Mouse (Mus musculus): ENCODE results near the gene A930033H14Rik. TPM values are rescaled to one million over a fixed set of nuclear protein-coding genes. Genes with fewer than 3 reads are reported as not detected.
A peak's percentile ranks its signal among the peaks of the same experiment; 100 is the strongest.

The A930033H14Rik gene
- polyA plus RNA-seq, 1 experiment: 1.0 TPM

- TF ChIP-seq POLR2A (IDR thresholded peaks at IDR 0.05; ENCODE audit: borderline replicate concordance, extremely low read depth, low read depth, low read length) (no peak), CTCF (IDR thresholded peaks at IDR 0.05; ENCODE audit: insufficient read depth, low read length) (no peak)
- no peak overlapping the region for H3K4me3 ChIP-seq (replicated peaks; ENCODE audit: extremely low read depth, low read depth, low read length)
- peaks cover 3% of the 10 kb centered on the region; the same call in 1 of the 2 replicates for H3K4me1 ChIP-seq (ENCODE audit: control insufficient read depth, insufficient read depth, low read length)
- WGBS: 72% methylated on average over 2 of the region's 2 CpGs
- peak; percentile 21 for DNase-seq
Observed at GRCm38 (mm10) chr10:69219289-69219626, 6.4 kb upstream of the A930033H14Rik start.

- peak; percentile 53 for DNase-seq
- TF ChIP-seq CTCF (IDR thresholded peaks at IDR 0.05; ENCODE audit: insufficient read depth, low read length): no peak
- no peak for TF ChIP-seq POLR2A (IDR thresholded peaks at IDR 0.05; ENCODE audit: borderline replicate concordance, extremely low read depth, low read depth, low read length)
Observed at GRCm38 (mm10) chr10:69218458-69219288, 5.8 kb upstream of the A930033H14Rik start.

GRCm38 (mm10) chr10:69217127-69217690 is 4.3 kb upstream of the A930033H14Rik start:
- Histone ChIP-seq H3K4me1 (ENCODE audit: control insufficient read depth, insufficient read depth, low read length) (peaks cover 8% of the 10 kb centered on the region), H3K4me3 (replicated peaks; ENCODE audit: extremely low read depth, low read depth, low read length) (no peak overlapping the region)
- 97% methylated on average over 4 of the region's 4 CpGs for WGBS
- DNase-seq: no peak
- TF ChIP-seq CTCF (IDR thresholded peaks at IDR 0.05; ENCODE audit: insufficient read depth, low read length): no peak
- TF ChIP-seq POLR2A (IDR thresholded peaks at IDR 0.05; ENCODE audit: borderline replicate concordance, extremely low read depth, low read depth, low read length): no peak

More at GRCm38 (mm10) chr10:69218458-69219288, 5.8 kb upstream of the A930033H14Rik start:
- Histone ChIP-seq H3K4me3 (replicated peaks; ENCODE audit: extremely low read depth, low read depth, low read length) (no peak overlapping the region), H3K4me1 (ENCODE audit: control insufficient read depth, insufficient read depth, low read length) (peaks cover 7% of the 10 kb centered on the region)
- 46% methylated on average over 14 of the region's 14 CpGs for WGBS

GRCm38 (mm10) chr10:69213986-69214385 is 1.1 kb upstream of the A930033H14Rik start:
- TF ChIP-seq CTCF (IDR thresholded peaks at IDR 0.05; ENCODE audit: insufficient read depth, low read length): no peak
- no peak for TF ChIP-seq POLR2A (IDR thresholded peaks at IDR 0.05; ENCODE audit: borderline replicate concordance, extremely low read depth, low read depth, low read length)
- peaks cover 13% of the 10 kb centered on the region for H3K4me1 ChIP-seq (ENCODE audit: control insufficient read depth, insufficient read depth, low read length)
- peak overlapping the region; percentile 76 for H3K4me3 ChIP-seq (replicated peaks; ENCODE audit: extremely low read depth, low read depth, low read length)
- no peak for DNase-seq
- WGBS: 34% methylated on average over 5 of the region's 5 CpGs

- no peak for DNase-seq
Observed at GRCm38 (mm10) chr10:69213451-69213877, 566 bp upstream of the A930033H14Rik start.

GRCm38 (mm10) chr10:69211976-69212375 is 922 bp downstream of the A930033H14Rik start:
- H3K4me3 ChIP-seq (replicated peaks; ENCODE audit: extremely low read depth, low read depth, low read length): peak overlapping the region; percentile 49
- WGBS: 6% methylated on average over 14 of the region's 14 CpGs
- H3K4me1 ChIP-seq (ENCODE audit: control insufficient read depth, insufficient read depth, low read length): peaks cover 10% of the 10 kb centered on the region
- peak; percentile 34 for DNase-seq
- TF ChIP-seq CTCF (IDR thresholded peaks at IDR 0.05; ENCODE audit: insufficient read depth, low read length): no peak
- TF ChIP-seq POLR2A (IDR thresholded peaks at IDR 0.05; ENCODE audit: borderline replicate concordance, extremely low read depth, low read depth, low read length): no peak

More at GRCm38 (mm10) chr10:69213451-69213877, 566 bp upstream of the A930033H14Rik start:
- peaks cover 10% of the 10 kb centered on the region for H3K4me1 ChIP-seq (ENCODE audit: control insufficient read depth, insufficient read depth, low read length)
- TF ChIP-seq CTCF (IDR thresholded peaks at IDR 0.05; ENCODE audit: insufficient read depth, low read length) (no peak), POLR2A (IDR thresholded peaks at IDR 0.05; ENCODE audit: borderline replicate concordance, extremely low read depth, low read depth, low read length) (0 out of 2 replicates have a peak, but pooled peaks have one; percentile 10)
- peak overlapping the region; percentile 76 for H3K4me3 ChIP-seq (replicated peaks; ENCODE audit: extremely low read depth, low read depth, low read length)
- WGBS: 0% methylated on average over 21 of the region's 21 CpGs

- 38% methylated on average over 8 of the region's 8 CpGs for WGBS
- TF ChIP-seq POLR2A (IDR thresholded peaks at IDR 0.05; ENCODE audit: borderline replicate concordance, extremely low read depth, low read depth, low read length) (no peak), CTCF (IDR thresholded peaks at IDR 0.05; ENCODE audit: insufficient read depth, low read length) (no peak)
- DNase-seq: no peak
- Histone ChIP-seq H3K4me3 (replicated peaks; ENCODE audit: extremely low read depth, low read depth, low read length) (peak overlapping the region; percentile 49), H3K4me1 (ENCODE audit: control insufficient read depth, insufficient read depth, low read length) (peaks cover 10% of the 10 kb centered on the region)
Observed at GRCm38 (mm10) chr10:69211560-69211959, 1.3 kb downstream of the A930033H14Rik start.

- no peak for DNase-seq
- TF ChIP-seq CTCF (IDR thresholded peaks at IDR 0.05; ENCODE audit: insufficient read depth, low read length): no peak
- TF ChIP-seq POLR2A (IDR thresholded peaks at IDR 0.05; ENCODE audit: borderline replicate concordance, extremely low read depth, low read depth, low read length): no peak
- 78% methylated on average over 5 of the region's 5 CpGs for WGBS
Observed at GRCm38 (mm10) chr10:69210659-69211058, 2.2 kb downstream of the A930033H14Rik start.

GRCm38 (mm10) chr10:69210006-69210405 is 2.9 kb downstream of the A930033H14Rik start:
- H3K4me1 ChIP-seq (ENCODE audit: control insufficient read depth, insufficient read depth, low read length): peaks cover 10% of the 10 kb centered on the region
- TF ChIP-seq POLR2A (IDR thresholded peaks at IDR 0.05; ENCODE audit: borderline replicate concordance, extremely low read depth, low read depth, low read length) (no peak), CTCF (IDR thresholded peaks at IDR 0.05; ENCODE audit: insufficient read depth, low read length) (no peak)
- 97% methylated on average over 10 of the region's 10 CpGs for WGBS

More at GRCm38 (mm10) chr10:69210659-69211058, 2.2 kb downstream of the A930033H14Rik start:
- Histone ChIP-seq H3K4me1 (ENCODE audit: control insufficient read depth, insufficient read depth, low read length) (peaks cover 10% of the 10 kb centered on the region), H3K4me3 (replicated peaks; ENCODE audit: extremely low read depth, low read depth, low read length) (no peak overlapping the region)

More at GRCm38 (mm10) chr10:69210006-69210405, 2.9 kb downstream of the A930033H14Rik start:
- no peak for DNase-seq
- no peak overlapping the region for H3K4me3 ChIP-seq (replicated peaks; ENCODE audit: extremely low read depth, low read depth, low read length)
